Mouse (Mus musculus): ENCODE measurements around the gene Tk1. TPM values are rescaled to one million over a fixed set of nuclear protein-coding genes. Genes with fewer than 3 reads are reported as not detected.

Tk1 gene
- 57.9 and 59.0 TPM in 2 replicates for polyA plus RNA-seq (2016; fragmentation: Nextera tagmentation; extraction: Ambion mirVana)

DNA sequence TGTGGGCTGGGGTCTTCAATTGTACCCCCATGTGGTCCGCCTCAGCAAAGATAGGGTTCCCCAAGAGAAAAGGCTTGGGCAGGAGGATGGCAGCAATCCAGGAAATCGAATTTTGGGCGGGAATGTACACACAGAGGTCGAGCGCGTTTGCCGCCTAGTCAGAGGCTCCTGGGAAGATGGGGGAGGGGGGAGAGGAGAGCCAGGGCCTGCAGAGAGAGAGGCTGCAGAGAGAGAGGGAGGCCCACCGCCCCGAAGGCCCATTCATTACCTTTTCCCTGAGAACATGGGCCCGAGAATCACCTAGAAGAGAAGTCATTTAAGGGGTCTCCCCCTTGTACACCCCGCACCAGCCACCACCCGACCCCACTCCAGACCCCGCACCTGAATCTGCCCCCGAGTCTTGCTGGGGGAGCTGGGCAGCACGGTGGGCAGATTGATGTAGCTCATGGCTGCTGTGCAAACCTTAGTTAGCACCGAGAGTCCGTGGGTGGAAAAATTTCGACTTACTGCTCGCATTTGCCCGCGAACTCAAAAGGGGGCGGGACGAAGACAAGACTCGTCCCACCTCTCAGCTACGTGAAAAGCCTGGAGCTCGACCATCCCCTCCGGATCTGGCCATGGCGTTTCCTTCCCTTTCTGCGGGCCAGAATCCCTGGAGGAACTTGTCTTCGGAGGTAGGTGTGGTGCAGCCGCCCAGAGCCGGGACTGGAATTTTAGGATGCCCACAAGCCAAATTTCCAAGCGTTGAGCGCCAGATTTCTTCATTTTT is at the start of gene Tk1, which contains the start of gene Afmid:
TSS of gene Tk1 (minus strand) at position 760 of the 769 bp plus-strand sequence.
TSS of gene Afmid (plus strand) at position 592 of the 769 bp plus-strand sequence.
- peaks cover 39% of the 10 kb centered on the region for H3K4me1 ChIP-seq
- H3K9ac ChIP-seq, result peak within 1 kb of the TSS; percentile 71
- H3K27ac ChIP-seq, result peak within 1 kb of the TSS; percentile 75
- H3K27me3 ChIP-seq, result no peaks in the 10 kb centered on the region
- peaks cover 6% of the 10 kb centered on the region; the same call in 1 of the 2 replicates for H3K36me3 ChIP-seq
- ATAC-seq (ENCODE audit: low FRiP score), result peak; percentile 64
- under 1% methylated on average over 34 of the region's 34 CpGs for WGBS
- no peaks in the 10 kb centered on the region for H3K9me3 ChIP-seq (replicated peaks)
- H3K4me3 ChIP-seq, result peak within 1 kb of the TSS; percentile 46
- peak within 1 kb of the TSS; percentile 90 for H3K4me2 ChIP-seq (replicated peaks)

- H3K27me3 ChIP-seq, result peaks cover 18% of the 10 kb centered on the region
- WGBS, result 23% methylated on average over 6 of the region's 6 CpGs
- no peaks in the 10 kb centered on the region for H3K9me3 ChIP-seq (replicated peaks)
- no peak overlapping the region for H3K27ac ChIP-seq
- H3K4me2 ChIP-seq (replicated peaks), result no peak overlapping the region
- peaks cover 35% of the 10 kb centered on the region for H3K4me1 ChIP-seq
- no peak overlapping the region for H3K4me3 ChIP-seq
- no peak for ATAC-seq (ENCODE audit: low FRiP score)
- H3K9ac ChIP-seq, result no peak overlapping the region
- no peaks in the 10 kb centered on the region for H3K36me3 ChIP-seq
These were observed 49.8 kb upstream of the Tk1 start for GRCm38 (mm10) chr11:117875681-117876080.

GRCm38 (mm10) chr11:117874419-117874818 is 48.5 kb upstream of the Tk1 start:
- no peak overlapping the region for H3K9ac ChIP-seq
- 57% methylated on average over 4 of the region's 4 CpGs for WGBS
- H3K4me2 ChIP-seq (replicated peaks), result no peak overlapping the region
- H3K4me3 ChIP-seq, result no peak overlapping the region
- no peak overlapping the region for H3K27ac ChIP-seq
- no peak for ATAC-seq (ENCODE audit: low FRiP score)
- H3K9me3 ChIP-seq (replicated peaks), result no peaks in the 10 kb centered on the region
- H3K27me3 ChIP-seq, result peaks cover 13% of the 10 kb centered on the region
- no peaks in the 10 kb centered on the region for H3K36me3 ChIP-seq
- peaks cover 38% of the 10 kb centered on the region for H3K4me1 ChIP-seq

- Histone ChIP-seq H3K9me3 (replicated peaks) (no peaks in the 10 kb centered on the region), H3K4me2 (replicated peaks) (peak within 1 kb of the TSS; percentile 84), H3K36me3 (no peaks in the 10 kb centered on the region), H3K4me3 (peak within 1 kb of the TSS; percentile 71), H3K27me3 (peaks cover 6% of the 10 kb centered on the region; the same call in 1 of the 2 replicates), H3K4me1 (peaks cover 26% of the 10 kb centered on the region), H3K27ac (no peak within 1 kb of the TSS), H3K9ac (peak within 1 kb of the TSS; percentile 78)
- peak; percentile 70 for ATAC-seq (ENCODE audit: low FRiP score)
- 1% methylated on average over 51 of the region's 51 CpGs for WGBS
These were observed 47.1 kb upstream of the Tk1 start, which contains the start of gene Tha1 for GRCm38 (mm10) chr11:117872861-117873608. Gene Tha1, minus strand, starts transcription at chr11:117873481.

GRCm38 (mm10) chr11:117871911-117872584 is 46.2 kb upstream of the Tk1 start:
- Histone ChIP-seq H3K9ac (no peak overlapping the region), H3K4me1 (peaks cover 21% of the 10 kb centered on the region), H3K9me3 (replicated peaks) (no peaks in the 10 kb centered on the region), H3K4me2 (replicated peaks) (no peak overlapping the region), H3K4me3 (no peak overlapping the region), H3K27ac (no peak overlapping the region), H3K36me3 (no peaks in the 10 kb centered on the region), H3K27me3 (peaks cover 6% of the 10 kb centered on the region; the same call in 1 of the 2 replicates)
- ATAC-seq (ENCODE audit: low FRiP score), result no peak
- 58% methylated on average over 12 of the region's 12 CpGs for WGBS

DNA sequence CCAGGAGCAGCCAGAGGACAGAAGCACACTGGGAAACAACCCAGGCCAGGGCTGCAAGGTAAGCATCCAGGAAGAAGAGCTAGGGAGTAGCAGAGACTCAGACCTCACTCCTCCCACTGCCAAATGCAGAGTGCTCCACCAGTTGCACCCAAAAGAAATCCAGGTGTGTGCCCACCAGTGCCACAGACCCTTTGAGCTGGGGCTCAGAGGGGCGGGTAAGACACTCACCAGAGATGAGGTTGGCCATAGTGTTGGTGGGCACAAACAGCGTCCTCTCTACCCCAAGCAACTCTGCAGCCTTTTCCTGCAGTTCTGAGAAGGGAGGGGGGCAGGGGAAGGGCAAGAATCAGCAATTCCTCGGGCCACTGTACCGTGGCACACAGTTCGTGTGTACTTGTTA is 45.5 kb upstream of the Tk1 start:
- 64% methylated on average over 5 of the region's 5 CpGs for WGBS
- Histone ChIP-seq H3K4me1 (peaks cover 26% of the 10 kb centered on the region), H3K9me3 (replicated peaks) (no peaks in the 10 kb centered on the region), H3K4me3 (no peak overlapping the region), H3K27me3 (peaks cover 6% of the 10 kb centered on the region; the same call in 1 of the 2 replicates), H3K27ac (no peak overlapping the region), H3K4me2 (replicated peaks) (no peak overlapping the region), H3K36me3 (no peaks in the 10 kb centered on the region), H3K9ac (no peak overlapping the region)
- no peak for ATAC-seq (ENCODE audit: low FRiP score)

GRCm38 (mm10) chr11:117870688-117871365 is 44.9 kb upstream of the Tk1 start:
- Histone ChIP-seq H3K9ac (no peak overlapping the region; the same call in 1 of the 2 replicates), H3K27ac (no peak overlapping the region), H3K9me3 (replicated peaks) (no peaks in the 10 kb centered on the region), H3K4me2 (replicated peaks) (no peak overlapping the region), H3K4me1 (peaks cover 31% of the 10 kb centered on the region), H3K4me3 (no peak overlapping the region), H3K27me3 (peaks cover 6% of the 10 kb centered on the region; the same call in 1 of the 2 replicates), H3K36me3 (no peaks in the 10 kb centered on the region)
- ATAC-seq (ENCODE audit: low FRiP score), result no peak
- 37% methylated on average over 12 of the region's 12 CpGs for whole genome bisulfite sequencing

DNA sequence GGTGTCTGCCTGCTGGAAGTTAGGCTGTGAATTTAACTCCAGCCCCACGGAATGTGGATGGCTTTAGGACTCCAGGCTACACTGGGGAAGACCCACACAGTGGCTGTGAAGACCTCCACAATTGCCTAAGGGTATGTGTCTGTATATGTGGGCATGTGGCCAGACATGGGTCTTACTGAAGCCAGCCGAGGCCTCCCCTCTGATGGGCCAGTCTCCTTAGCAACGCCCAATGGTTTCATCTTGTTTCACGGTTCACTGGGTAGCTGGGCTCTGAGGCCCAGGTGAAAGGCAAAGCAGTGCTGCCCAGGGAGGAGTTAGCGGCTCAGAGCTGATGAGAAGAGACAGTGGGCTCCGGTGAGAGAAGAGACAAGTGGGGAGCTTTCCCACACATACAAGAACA is 40.1 kb upstream of the Tk1 start:
- WGBS, result 17% methylated on average over 6 of the region's 6 CpGs
- Histone ChIP-seq H3K4me2 (replicated peaks) (peak overlapping the region; percentile 24), H3K36me3 (no peaks in the 10 kb centered on the region), H3K27ac (peak overlapping the region; percentile 76; the same call in 1 of the 2 replicates), H3K9me3 (replicated peaks) (no peaks in the 10 kb centered on the region), H3K4me3 (no peak overlapping the region), H3K9ac (peak overlapping the region; percentile 32; the same call in 1 of the 2 replicates), H3K4me1 (peaks cover 19% of the 10 kb centered on the region), H3K27me3 (peaks cover 35% of the 10 kb centered on the region)
- ATAC-seq (ENCODE audit: low FRiP score), result peak; percentile 44; the same call in 1 of the 2 replicates

DNA sequence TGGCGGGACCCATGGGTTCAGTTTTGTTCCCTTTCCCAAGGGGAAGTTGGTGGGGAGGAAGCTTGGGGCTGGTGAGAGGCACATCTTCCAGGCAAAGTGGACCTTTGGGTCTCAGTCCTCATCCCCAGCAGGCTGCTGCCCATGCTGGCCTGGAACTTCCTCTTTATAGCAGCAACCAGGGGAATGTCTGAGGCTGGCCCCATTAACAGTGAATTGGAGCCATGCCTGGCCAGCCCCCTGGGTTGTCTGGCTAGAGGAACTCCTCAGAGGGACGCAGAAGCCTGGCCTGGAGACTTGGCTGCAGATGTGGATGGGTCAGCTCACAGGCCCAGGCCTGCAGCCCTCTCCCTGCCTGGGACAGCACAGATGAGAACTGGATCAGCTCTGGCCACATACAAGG is 38.9 kb upstream of the Tk1 start:
- H3K9ac ChIP-seq, result no peak overlapping the region
- H3K27me3 ChIP-seq, result peaks cover 47% of the 10 kb centered on the region
- H3K4me1 ChIP-seq, result peaks cover 21% of the 10 kb centered on the region

DNA sequence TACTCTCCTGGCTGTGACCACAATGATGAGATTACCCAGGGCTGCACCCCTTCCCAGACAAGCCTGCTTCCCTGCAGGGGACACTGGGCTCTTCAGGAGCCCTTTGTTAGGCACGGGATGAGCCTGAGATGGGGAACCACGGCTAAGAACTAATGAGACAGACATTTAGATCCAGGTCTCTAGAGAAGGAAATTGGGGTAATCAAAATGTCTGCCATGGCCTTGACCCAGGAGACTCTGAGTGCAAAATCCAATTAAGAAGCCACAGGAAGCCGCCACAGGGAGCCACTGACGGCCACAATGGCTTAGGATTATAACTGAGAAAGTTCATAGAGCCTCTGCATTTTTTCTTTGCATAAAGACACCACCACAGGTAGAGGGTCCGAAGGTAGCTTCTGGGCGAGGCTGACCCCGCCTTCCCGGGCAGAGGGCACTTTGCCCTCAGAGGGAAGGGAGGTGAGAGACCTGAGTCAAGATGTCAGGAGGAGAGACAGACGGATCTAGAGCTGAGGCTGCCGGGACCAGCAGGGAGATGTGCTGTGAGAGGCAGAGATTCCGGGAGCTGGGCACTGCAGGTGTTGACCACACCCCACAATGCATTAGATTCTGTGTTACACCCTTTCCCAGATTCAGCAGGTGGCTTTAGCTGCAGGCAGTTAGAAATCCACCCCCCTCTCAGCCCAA is 37.4 kb upstream of the Tk1 start:
- Histone ChIP-seq H3K27ac (no peak overlapping the region), H3K36me3 (no peaks in the 10 kb centered on the region), H3K27me3 (peaks cover 59% of the 10 kb centered on the region), H3K4me2 (replicated peaks) (no peak overlapping the region), H3K4me1 (peaks cover 23% of the 10 kb centered on the region), H3K9ac (no peak overlapping the region), H3K9me3 (replicated peaks) (no peaks in the 10 kb centered on the region), H3K4me3 (no peak overlapping the region)
- WGBS, result 29% methylated on average over 11 of the region's 11 CpGs
- no peak for ATAC-seq (ENCODE audit: low FRiP score)

More for the DNA sequence above, 38.9 kb upstream of the Tk1 start:
- no peak overlapping the region for H3K4me3 ChIP-seq
- no peak overlapping the region for H3K27ac ChIP-seq
- 60% methylated on average over 2 of the region's 2 CpGs for WGBS
- H3K36me3 ChIP-seq, result no peaks in the 10 kb centered on the region
- no peak for ATAC-seq (ENCODE audit: low FRiP score)
- no peak overlapping the region for H3K4me2 ChIP-seq (replicated peaks)
- H3K9me3 ChIP-seq (replicated peaks), result no peaks in the 10 kb centered on the region

- Histone ChIP-seq H3K4me3 (no peak within 1 kb of the TSS), H3K9me3 (replicated peaks) (no peaks in the 10 kb centered on the region), H3K4me1 (peaks cover 10% of the 10 kb centered on the region), H3K27ac (no peak within 1 kb of the TSS), H3K9ac (no peak within 1 kb of the TSS), H3K36me3 (peaks cover 18% of the 10 kb centered on the region), H3K27me3 (peaks cover 59% of the 10 kb centered on the region), H3K4me2 (replicated peaks) (peak within 1 kb of the TSS; percentile 7)
- WGBS, result 5% methylated on average over 23 of the region's 23 CpGs
- ATAC-seq (ENCODE audit: low FRiP score), result no peak
These were observed 34.7 kb upstream of the Tk1 start, which contains the start of gene Tmem235 for GRCm38 (mm10) chr11:117860601-117861000. Gene Tmem235, plus strand, starts transcription at chr11:117860752.

Measured in hindbrain, embryonic 12.5 days (tissue).